Mouse (Mus musculus) natural killer cell, adult 2 months (primary cell): Measurements from ENCODE around the gene Ccn1.

Experiments used
- DNase-seq, 2 experiments: peaks; one replicate each; pipeline ENCODE4 v3.0.0; 2022; ENCODE audit warnings: low spot score in 2 of 2

Ccn1 gene

GRCm38 (mm10) chr3:145649852-145650202 lies at the start of gene Ccn1:
Gene Ccn1 (minus strand): TSS chr3:145649981.
- no peak for DNase-seq

- DNase-seq = no peak
Measured at GRCm38 (mm10) chr3:145693361-145693760, 43.6 kb upstream of the Ccn1 start.

GRCm38 (mm10) chr3:145692037-145692436 lies 42.3 kb upstream of the Ccn1 start:
- DNase-seq = no peak

- DNase-seq = no peak
Measured at GRCm38 (mm10) chr3:145691415-145691814, 41.6 kb upstream of the Ccn1 start.

- no peak for DNase-seq
Measured at GRCm38 (mm10) chr3:145689271-145689670, 39.5 kb upstream of the Ccn1 start.

- no peak for DNase-seq
Measured at GRCm38 (mm10) chr3:145687836-145688235, 38.1 kb upstream of the Ccn1 start.

- DNase-seq = no peak
Measured at GRCm38 (mm10) chr3:145684604-145685441, 35.0 kb upstream of the Ccn1 start.

- DNase-seq = no peak
Measured at GRCm38 (mm10) chr3:145684201-145684600, 34.4 kb upstream of the Ccn1 start.

- DNase-seq = no peak
Measured at GRCm38 (mm10) chr3:145681348-145681935, 31.7 kb upstream of the Ccn1 start.

GRCm38 (mm10) chr3:145680686-145681085 lies 30.9 kb upstream of the Ccn1 start:
- DNase-seq = no peak

GRCm38 (mm10) chr3:145676212-145676611 lies 26.4 kb upstream of the Ccn1 start:
- no peak for DNase-seq

- DNase-seq = no peak
Measured at GRCm38 (mm10) chr3:145674815-145675214, 25.0 kb upstream of the Ccn1 start.

- no peak for DNase-seq
Measured at GRCm38 (mm10) chr3:145666383-145666782, 16.6 kb upstream of the Ccn1 start.

- DNase-seq = no peak
Measured at GRCm38 (mm10) chr3:145656993-145657713, 7.4 kb upstream of the Ccn1 start.

- DNase-seq = no peak
Measured at GRCm38 (mm10) chr3:145654944-145655343, 5.2 kb upstream of the Ccn1 start.

GRCm38 (mm10) chr3:145654028-145654427 lies 4.2 kb upstream of the Ccn1 start:
- no peak for DNase-seq

- no peak for DNase-seq
Measured at GRCm38 (mm10) chr3:145653191-145653940, 3.6 kb upstream of the Ccn1 start.

- DNase-seq = no peak
Measured at GRCm38 (mm10) chr3:145652322-145653131, 2.7 kb upstream of the Ccn1 start.

- no peak for DNase-seq
Measured at GRCm38 (mm10) chr3:145651978-145652321, 2.2 kb upstream of the Ccn1 start.

GRCm38 (mm10) chr3:145651029-145651977 lies 1.5 kb upstream of the Ccn1 start:
- no peak for DNase-seq
